Mouse (Mus musculus) brown adipose tissue, adult 24 weeks (tissue): ENCODE measurements around the gene Sdr16c6. TPM values are rescaled to one million over a fixed set of nuclear protein-coding genes. Genes with fewer than 3 reads are reported as not detected.

Source experiments
- H3K27ac ChIP-seq: fragments of 200-500 bp; replicated peaks from 2 replicates; pipeline ENCODE4 v1.5.1; 2012; ENCODE audit warnings: low read depth, mild to moderate bottlenecking, low read length
- H3K4me1 ChIP-seq: fragments of 200-500 bp; 2 replicates; pipeline ENCODE4 v1.6.1; 2012; ENCODE audit warnings: low read length, mixed read lengths; ENCODE audit not compliant: control insufficient read depth, insufficient read depth, insufficient read length
- H3K4me3 ChIP-seq: fragments of 200-500 bp; 2 replicates; pipeline ENCODE4 v1.5.1; 2012; ENCODE audit warnings: low read depth, mild to moderate bottlenecking, low read length, moderate library complexity; ENCODE audit not compliant: insufficient read depth
- polyA plus RNA-seq: library from polyadenylated mRNA; stranded (reverse); fragments of >200 nt; gene quantifications from 2 replicates; pipeline ENCODE4 v1.2.4, GENCODE M21; 2012; ENCODE audit not compliant: missing spikeins, insufficient read depth, insufficient read length

Gene Sdr16c6
- polyA plus RNA-seq: 0.63 TPM in 1 of 2 replicates, not detected in the other

DNA sequence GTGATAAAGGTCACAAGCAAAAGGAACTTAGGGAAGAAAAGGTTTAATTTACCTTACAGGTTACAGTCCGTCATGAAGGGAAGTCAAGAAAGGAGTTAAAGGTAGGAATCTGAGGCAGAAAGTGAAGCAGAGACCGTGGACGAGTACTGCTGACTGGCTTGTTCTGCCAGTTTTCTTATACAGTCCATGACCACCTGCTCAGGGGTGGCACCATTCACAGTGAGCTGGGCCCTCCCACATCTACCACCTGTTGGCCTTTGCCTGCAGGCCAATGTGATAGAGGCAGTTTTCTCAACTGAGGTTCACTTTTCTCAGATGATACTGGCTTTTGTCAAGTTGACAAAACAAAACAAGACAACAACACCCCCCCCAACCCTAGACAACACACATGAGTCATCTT is at the start of gene Sdr16c6:
Gene Sdr16c6, minus strand, starts transcription at position 151 of the 400 bp plus-strand sequence.
- Histone ChIP-seq H3K4me3 (no peak within 1 kb of the TSS), H3K4me1 (no peaks in the 10 kb centered on the region), H3K27ac (no peak within 1 kb of the TSS)

DNA sequence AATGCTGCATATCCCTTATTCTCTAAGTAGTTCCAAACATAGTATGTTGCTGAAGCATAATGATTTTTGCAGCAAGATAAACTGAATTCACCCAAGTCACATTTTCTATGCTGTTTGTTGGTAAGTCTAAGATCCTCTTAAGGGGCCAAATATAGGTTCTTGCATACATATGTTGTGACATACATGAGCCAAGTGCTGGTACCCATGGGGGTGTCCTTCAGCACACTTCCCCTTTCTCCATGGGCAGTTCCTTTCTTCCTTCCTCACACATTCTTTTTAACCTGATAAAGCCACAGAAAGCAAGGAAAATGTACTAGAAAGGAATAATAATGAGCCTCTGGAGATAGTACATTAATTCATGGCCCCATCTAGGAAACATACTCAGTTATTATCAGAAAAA is 2.9 kb upstream of the Sdr16c6 start:
- no peaks in the 10 kb centered on the region for H3K4me1 ChIP-seq

DNA sequence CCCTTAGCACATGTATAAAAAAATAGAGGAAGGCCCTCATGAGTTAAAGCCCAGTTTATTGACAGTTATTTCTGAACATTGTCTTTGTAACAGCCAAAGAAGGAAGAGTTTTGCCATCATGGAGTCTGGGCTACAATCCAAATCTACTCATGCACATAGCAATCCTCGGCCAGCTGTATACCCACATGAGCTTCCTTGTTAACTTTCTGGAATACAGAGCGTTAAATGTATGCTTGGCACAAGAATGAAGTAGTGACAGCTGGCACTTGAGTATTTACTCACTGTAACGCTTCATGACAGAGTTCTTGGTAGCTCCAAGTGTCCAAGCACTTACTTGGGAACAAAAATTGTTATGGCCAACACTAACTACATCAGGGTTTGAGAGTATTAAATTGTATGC is 1.8 kb upstream of the Sdr16c6 start:
- no peaks in the 10 kb centered on the region for H3K4me1 ChIP-seq
- H3K27ac ChIP-seq: no peak overlapping the region
- H3K4me3 ChIP-seq: no peak overlapping the region

More for the DNA sequence above, 2.9 kb upstream of the Sdr16c6 start:
- Histone ChIP-seq H3K27ac (no peak overlapping the region), H3K4me3 (no peak overlapping the region)

DNA sequence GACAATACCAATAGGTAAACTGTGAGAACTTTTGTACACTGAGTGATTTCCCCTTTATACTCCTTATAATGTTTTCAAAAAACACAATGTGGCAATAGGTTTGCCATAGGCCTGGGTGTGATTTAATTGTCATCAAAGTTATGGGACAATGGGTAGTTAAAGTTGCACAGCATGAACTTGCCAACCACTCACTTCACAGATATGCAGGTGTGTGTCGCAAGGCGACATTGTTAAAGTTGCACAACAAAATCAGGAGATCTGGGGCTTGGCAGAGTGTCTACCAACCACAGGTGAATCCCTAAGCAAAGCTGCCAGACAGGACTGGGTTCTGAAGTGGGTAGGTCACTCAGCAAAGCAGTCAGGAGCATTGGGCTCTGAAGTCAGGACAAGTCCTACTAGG is 1.3 kb downstream of the Sdr16c6 start:
- Histone ChIP-seq H3K27ac (no peak overlapping the region), H3K4me1 (no peaks in the 10 kb centered on the region), H3K4me3 (no peak overlapping the region)

Other genes with a start within 250 kb of the Sdr16c6 start
- 1,962 and 2,587 TPM in 2 replicates for gene Gm11808, start 103.9 kb downstream of the Sdr16c6 start, polyA plus RNA-seq